Mouse (Mus musculus) urinary bladder, postnatal 25 days (tissue): ENCODE results near the gene Kcnh1.

ENCODE experiments used
- DNase-seq: peaks from one replicate; pipeline ENCODE4 v3.0.0; 2022; ENCODE audit warnings: low spot score

Kcnh1 gene

DNA sequence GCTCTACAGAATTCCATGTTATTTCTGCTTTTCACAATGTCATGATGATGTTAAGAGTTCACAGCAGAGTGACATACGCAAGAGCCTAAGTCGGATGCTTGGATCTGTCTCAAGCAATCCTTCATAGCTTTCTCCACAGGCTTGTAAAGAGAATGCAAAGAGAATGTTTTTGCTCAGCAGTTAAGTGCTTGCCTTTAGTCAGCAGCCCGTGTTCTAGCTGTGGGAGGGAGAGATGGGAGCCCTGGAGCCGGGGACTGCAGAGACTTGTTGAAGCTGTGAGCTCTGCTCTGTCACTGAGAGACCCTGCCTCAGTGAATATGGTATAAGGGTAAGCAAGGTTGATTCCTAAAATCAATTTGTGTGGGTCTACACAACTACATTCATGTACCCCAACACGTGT is 78.3 kb downstream of the Kcnh1 start:
- no peak for DNase-seq

DNA sequence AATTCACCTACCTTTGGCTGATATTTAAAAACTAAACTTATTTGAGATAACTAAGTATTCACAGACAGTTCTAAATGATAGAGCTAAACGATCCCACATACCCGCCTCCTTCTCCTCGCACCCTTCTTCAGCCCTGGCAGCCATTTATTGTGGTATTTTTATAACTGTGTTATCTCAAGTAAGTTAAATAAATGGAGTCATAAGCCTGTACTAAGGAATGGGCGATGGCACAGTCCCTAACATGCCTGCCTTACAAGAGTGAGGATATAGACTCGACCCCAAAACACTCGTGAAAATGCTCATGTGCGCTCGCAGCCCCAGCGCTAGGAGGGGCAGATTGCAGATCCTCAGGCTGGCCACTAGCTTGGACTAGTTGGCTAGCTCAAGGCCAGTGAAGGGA is 79.3 kb downstream of the Kcnh1 start:
- no peak for DNase-seq

DNA sequence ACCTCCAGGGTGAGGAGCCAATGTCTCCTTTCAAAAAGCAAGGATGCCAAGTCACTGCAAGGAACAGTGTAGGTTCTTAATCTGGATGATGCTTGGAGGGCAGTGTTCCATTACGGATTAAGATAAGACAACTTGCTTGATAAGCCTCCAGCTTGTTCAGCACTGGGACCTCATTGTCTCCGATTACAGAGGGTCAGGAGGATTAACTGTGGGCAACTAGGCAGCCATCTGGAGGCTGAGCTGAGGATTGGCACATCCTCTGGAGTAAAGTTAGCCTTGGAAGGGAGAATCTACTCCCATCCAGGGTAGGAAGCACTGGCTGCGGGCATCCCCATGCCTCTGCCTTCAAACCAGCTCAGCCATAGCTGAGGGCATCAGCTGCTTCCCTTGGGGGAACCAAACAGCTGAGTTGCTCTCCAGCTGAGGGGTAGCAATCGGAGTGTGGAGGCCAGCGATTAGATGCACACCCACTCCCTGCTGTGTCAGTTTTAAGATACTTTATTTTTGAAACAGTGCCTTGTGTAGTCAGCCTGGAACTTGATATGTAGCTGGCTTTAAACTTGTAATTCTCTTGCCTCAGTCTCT is 87.3 kb downstream of the Kcnh1 start:
- DNase-seq = no peak

DNA sequence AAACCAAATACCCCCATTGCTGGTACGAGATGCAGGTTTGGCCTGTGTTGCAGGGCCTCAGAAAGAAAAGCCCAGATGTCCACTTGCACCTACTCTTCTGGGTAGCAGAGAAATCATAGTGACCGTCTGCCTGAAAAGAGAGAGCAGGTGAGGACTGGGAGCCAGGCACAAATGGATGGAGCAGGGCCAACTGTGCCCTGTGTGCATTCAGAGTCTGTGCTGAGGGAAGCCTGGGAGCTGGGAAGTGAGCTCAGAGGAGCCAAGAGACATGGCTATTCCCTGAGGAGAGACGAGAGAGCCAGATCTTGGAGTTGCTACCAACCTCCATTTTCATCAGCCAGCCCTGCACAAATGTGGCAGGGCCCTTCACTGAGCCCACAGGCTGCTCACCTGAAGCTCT is 93.8 kb downstream of the Kcnh1 start:
- DNase-seq = no peak

DNA sequence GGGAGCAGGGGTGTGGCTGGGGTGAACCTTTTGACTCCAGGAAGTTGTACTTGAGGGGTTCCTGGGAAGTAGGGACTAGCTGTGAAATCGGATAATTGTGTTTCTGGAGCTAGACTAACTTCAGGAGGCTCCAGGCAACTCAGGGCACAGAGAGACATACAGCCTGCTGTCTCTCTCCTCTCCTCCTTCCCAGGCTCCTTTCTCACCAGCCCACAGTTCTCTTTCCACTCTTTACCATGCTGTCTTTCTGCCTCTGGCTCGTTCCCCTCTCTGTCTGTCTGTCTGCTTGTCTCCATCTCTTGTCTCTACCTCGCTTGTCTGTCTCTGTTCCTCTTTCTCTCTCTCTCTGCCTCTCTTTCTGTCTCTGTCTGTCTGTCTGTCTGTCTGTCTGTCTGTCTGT is 94.4 kb downstream of the Kcnh1 start:
- no peak for DNase-seq

DNA sequence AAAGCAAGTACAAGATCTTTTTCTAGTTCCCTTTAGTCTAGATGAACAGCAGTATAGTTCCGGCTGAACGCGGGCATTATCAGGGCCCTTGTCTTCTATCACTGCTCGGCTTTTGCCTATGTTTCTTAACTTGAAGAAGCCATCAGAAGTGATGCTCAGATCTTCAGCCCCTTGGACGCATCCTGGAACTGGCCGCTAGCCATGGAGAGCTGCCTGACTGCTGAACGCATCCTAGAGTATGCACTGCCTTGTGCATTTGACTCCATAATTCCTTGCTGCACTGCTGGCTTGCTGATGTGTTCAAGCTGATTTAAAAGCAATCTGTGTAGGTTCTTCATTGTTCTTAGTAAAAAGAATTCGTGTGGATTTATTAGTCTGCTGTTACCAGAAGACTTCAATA is 97.9 kb downstream of the Kcnh1 start:
- DNase-seq = no peak

DNA sequence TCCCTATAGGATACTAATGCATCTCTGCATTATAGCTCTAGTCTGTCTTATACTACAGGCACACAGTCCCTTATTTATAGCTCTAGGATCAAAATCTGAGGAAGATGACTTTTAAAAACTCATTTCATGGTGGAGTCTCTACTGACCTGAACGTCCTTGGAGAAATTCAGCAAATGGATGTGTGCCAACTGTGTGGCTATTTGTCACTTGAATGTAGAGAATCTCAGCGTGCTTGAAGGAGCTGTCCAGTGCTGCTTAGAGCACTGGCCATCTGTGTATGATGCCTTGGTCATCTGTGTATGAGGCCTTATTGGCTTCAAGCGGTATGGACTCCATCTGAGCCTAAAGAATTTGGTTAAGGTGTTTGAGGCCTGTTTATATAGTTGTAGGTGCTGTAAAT is 100.7 kb downstream of the Kcnh1 start:
- DNase-seq = no peak

DNA sequence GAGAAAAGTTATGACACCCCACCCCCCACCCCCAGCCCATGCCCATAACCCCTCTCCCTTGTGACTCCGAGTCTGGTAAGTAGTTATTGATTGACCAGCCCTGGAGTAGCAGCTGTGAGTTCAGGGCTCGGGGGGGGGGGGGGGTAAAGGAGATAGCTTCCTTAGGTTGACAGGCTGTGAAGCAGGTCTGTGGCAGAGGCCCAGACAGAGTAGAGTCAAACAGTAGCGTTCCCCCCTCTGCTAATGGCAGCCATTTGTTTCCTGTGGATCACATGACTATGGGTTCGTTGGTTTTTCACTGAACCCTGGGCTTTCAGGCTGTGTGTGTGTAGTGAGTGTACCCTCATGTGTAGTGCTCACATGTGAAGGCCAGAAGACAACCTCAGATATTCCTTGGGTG is 102.8 kb downstream of the Kcnh1 start:
- DNase-seq = no peak

DNA sequence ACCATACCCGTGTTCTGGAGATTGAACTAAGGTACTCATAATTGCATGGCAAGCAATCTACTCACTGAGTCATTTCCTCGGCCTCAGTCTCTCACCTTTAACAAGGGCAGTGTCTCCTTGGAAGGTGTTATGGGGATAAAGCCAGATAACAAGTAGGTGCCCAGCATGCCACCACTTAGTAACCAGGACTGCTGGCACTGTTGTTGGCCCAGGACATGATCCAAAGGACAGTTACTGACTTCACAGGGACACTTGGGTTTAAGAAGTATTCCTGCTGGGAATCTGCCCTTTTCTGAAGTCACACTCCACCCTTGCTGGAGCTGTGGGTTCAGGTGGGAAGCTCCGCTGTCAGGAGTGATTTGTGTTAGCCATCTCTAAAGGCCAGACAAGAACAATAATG is 103.3 kb downstream of the Kcnh1 start:
- DNase-seq = no peak

DNA sequence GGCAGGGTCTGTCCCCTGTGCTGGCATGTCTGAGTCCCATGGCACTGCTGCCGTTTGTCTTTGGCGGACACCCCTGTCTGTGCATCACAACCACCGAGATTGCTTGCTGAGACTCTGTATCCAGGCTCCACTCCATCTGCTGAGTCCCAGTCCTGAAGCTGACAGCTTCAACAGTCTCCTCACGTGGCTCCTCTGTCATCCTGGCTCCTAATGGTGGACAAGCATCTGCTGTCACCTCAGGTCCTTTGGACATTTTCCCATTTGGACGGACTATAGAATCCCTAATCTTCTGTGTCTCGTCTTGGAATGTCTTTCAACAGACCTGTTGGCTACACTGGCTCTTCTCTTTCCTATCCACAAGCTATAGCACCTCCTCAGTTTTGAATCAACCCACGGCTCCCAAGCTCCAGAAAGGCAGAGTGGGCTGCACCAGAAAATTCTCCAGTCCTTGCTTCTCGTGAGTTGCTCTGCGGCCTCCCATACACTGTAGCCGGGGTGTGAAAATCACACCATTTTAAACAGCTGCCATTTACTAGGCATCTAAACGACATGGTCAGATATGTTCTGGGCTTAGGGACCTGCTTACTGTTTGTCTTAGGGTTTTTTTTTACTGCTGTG is 104.8 kb downstream of the Kcnh1 start:
- no peak for DNase-seq

DNA sequence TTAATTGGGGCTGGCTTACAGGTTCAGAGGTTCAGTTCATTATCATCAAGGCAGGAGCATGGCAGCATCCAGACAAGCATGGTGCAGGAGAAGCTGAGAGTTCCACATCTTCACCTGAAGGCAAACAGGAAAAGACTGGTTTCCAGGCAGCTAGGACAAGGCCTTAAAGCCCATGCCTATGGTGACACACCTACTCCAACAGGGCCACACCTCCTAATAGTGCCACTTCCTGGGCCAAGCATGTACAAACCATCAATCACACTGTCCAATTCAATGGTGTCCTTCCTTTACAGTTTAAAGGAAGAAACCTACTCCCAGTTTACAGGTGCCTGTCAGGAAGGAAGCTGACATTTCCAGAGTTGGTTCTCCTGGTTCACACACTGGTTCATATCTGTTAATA is 105.3 kb downstream of the Kcnh1 start:
- DNase-seq = no peak

DNA sequence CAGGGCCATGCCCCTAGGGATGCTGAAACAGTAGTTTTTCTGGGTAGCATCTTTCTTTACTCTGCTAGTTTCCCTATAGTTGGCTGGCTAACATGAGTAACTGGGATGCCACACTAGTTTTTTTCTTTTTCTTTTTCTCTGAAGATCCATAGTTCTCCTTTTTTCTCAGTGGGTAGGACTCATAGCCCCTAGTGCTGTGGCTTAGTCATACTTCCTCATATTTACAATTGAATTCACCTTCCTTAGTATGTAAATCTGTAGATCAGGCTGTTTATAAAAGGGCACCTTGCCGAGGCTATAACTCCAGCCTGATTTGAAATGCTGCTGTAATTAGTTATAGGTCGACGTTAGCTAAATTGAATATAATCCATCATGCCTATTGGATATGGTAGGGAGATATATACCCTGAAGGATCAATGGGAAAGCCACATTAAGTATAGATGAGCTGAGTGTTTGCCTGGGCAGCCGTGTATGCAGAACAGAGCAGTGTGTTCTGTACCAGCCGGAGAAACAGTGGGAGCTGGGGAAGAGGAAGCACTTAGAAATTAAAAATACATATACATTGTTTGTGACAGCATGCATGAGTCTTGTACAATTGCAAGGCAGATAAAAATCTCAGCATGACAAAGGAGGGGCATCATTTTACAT is 107.0 kb downstream of the Kcnh1 start:
- DNase-seq = no peak

DNA sequence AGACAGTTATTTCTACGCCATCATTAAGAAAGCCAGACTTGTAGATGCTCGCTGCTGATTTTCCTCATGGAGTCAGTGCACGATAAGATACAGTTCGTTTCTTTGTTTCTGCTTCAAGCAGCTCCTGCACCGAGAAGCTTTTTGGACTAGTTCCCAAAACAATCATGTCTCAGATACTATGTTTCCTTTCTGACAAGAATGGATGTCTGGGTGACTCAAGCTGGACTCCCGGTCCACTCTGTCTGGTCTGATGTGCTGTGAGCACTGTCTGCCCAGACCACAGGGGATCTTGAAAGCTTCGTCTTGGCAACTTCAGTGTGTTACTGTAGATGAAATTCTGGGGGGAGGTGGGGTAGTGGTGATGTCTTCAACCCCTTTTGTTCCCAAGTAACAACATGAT is 109.8 kb downstream of the Kcnh1 start:
- DNase-seq = no peak

DNA sequence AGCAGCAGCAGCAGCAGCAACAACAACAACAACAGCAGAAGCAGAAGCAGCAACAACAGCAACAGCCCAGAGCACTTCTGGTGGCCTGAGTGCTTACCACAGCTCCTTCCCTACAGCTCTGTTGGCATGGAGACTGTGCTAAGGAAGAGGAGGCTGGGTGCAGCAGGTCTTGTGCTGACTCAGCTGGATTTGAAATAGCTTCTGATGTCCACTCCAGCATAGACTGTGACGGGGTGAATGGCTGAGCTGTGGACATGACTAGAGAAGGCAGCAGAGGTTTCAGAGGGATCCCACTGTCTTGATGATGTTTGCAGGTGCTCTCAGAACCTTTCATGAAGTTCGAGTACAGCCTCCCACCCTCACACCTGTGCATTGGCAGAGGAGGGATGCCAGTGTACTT is 113.0 kb downstream of the Kcnh1 start:
- DNase-seq = no peak

DNA sequence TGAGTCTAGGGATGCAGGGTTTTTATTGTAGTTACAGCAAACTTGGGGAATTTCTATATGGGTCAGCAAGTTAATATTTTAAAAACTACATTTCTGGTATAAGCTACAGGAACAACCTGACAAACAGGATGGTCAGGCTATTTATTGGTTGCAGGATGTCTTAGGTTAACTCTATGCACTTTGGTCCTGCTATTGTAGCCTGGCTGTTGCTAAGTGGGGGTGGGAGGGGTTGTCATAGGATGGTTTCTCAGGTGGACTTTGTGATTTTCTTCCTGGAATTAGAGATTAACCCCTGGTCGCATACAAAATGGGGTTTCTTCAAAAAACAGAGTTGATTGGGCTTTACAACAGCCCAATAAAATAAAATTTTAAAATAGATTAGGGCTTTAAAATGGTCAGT is 114.6 kb downstream of the Kcnh1 start:
- DNase-seq = no peak

DNA sequence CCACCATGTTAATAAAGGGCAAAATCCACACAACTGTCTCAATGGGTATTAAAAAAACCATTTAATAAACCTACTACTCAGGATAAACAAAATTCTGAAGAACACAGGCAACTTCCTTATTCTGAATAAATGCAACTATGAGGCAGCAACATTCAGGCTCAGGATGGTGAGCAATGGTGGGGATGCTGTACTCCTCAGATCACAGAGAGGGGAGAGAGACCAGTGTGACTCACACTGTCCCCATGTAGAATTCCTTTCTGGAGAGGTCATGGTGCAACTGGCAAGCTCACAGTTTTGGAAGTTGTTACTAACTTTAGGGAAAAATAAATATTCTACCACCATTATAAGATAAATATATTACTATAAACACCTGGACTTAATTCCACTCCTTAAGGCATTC is 116.5 kb downstream of the Kcnh1 start:
- DNase-seq = no peak

DNA sequence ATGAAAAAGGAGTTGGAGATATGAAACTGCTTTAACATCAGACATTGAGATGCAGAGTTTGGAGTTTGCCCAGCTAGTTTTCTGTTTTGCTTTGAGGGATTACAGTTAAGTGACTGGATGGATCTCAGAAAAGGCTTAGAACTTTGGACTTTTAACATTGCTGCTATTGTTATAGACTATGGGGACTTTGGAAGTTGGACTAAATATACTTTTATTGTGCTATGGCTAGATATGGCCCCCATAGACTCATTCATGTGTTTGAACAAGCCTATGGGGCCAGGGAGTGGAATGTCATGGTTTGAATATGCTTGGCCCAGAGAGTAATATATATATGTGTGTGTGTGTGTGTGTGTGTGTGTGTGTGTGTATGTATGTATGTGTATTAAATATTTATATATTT is 120.7 kb downstream of the Kcnh1 start:
- DNase-seq = no peak

DNA sequence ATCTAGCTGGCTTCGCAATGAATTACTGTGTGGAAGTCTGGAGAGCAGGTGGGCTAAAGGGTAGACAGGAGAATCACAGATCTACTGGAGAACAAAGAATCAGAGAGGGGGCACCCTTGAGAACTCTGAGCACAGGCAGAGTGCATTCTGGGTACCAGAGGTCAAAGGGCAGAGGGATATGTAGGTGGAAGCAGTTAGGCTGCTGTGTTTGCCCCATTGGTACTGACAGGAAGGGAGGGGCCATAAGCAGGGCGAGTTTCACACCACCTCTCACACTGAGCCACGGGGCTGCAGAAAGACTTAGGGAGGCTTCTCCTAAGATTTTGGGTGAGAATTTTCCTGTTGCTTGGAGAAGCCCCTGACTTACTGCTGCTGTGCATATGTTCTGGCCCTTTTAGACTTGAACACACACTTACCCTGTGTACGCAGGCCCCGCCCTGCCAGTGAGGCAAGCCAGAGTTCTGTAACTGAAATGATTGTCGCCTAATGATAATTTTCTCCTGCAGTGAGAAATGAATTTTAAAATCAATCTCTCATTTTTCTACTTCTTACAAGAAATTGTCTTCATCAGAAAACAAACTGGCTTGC is 121.4 kb downstream of the Kcnh1 start:
- DNase-seq = no peak

DNA sequence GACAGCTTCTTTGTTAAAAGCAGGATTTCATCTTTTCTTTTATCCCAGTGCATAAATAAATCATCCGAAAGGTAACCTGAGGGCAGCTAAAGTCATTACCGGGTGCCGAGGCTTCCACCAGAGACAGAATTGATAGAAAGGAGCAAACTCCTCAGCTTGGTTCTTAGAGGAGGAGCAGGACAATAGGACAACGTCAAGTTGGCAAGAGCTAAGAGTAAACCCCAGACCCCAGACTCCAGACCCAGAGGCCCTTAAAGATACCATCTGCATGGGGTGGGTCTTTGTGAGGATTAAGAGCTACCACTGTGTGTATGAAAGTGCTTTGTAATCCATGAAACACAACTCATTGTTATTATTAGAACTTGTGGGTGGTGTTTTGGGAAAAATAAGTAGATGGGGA is 121.9 kb downstream of the Kcnh1 start:
- no peak for DNase-seq

DNA sequence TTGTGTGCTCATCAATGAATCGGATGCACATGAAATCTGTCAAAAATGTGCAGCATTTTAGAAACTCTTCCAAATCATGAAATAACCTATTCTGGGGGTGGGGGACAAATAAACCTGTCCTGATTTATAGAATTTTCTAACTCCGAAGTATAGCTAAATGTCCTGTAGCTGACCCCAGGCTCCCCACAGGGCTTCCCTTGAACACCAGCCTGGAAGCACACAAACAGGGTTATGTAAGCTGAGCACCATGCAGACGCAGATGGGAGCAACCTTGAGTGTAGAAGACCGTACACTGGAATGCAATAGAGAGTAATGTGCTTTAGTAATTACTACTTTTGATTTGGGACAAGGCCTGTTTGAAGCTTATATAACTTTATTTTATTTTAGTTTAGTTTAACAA is 122.4 kb downstream of the Kcnh1 start:
- no peak for DNase-seq

DNA sequence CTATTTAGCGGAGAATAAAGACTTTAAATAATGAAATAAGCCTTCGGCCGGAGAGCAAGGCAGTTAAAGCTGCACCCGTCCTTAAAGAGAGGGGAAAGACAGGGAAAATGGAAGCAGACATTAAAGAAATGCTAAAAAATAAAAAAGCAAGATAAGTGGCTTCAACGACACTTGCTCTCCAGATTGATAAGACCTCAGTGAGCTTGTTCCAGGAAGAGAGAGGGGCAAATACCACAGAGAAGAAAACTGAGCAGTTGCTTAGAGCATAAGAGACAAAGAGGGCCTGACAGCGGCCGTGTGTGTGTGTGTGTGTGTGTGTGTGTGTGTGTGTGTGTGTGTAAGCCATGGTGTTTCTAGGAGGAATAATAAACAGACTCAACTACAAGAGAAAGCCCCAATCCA is 123.0 kb downstream of the Kcnh1 start:
- DNase-seq = no peak

DNA sequence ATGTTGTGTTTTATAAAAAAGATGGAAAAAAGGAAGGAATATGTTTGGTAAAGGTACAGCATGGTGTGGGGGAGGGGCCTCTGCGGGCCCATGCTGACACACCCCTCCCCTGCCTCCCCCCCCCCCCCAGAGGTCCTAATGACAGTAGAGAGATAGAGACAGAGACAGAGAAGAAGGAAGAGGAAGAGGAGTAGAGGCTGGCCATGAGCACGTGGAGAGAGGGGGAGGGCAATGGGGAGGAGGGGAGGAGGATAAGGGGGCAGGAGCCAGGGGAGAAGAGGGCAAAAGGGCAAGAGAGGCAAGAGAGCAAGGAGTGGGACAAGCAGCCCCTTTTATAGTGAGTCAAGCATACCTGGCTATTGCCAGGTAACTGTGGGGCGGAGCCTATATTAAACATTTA is 123.5 kb downstream of the Kcnh1 start:
- no peak for DNase-seq

DNA sequence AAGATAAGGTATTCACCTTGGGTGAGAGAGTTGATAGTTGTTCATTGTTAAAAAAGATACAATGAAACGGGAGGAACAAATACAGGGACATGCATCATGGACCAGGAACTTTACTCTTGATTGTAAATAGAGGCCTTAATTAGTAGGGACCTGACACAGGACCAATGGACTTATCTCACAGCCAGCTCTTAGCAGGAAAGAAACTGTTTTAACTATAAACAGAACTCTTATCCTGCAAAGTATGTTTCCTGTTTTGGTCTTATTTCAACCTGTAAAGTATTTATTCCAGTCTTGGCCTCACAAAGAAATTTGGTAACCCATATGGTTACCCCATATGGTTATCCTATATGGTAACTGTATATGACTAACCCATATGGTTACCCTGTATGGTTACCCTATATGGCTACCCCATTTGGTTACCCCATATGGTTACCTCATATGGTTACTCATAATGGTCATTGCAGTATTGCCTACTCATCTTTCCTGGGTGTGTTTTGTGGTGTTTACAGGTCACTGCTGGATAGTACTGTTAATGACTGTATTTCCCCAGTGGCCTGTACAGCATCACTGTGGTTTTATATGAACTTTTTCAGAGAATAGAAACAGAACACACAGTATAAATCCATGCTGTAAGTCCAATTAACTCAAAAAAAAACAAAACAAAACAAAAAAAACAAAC is 125.0 kb downstream of the Kcnh1 start:
- DNase-seq = no peak
